10 mouse cellular contexts compared by ENCODE assay signal in genomic region chr1:134343567-134343966, GRCm38 (mm10). TPM values are rescaled to one million over a fixed set of nuclear protein-coding genes. Genes with fewer than 3 reads are reported as not detected.
DNase-seq lines count a peak whose midpoint lies in the region; ATAC-seq lines count a peak whose summit lies in the region.
"Had no signal": no experiment of that assay in that cellular context is flagged by ENCODE, and none has a peak within 500 bp of the region (broad histone marks: within the 10 kb centered on the region; RNA-seq: fewer than 3 reads in every experiment).

No protein-coding gene starts in this region.

- no peaks in the 10 kb centered on the region for H3K9me3 ChIP-seq in heart, embryonic 16.5 days (replicated peaks; ENCODE audit: control insufficient read depth, low read length)
- H3K9me3 ChIP-seq in forebrain, embryonic 14.5 days (replicated peaks; ENCODE audit: control insufficient read depth, low read length): no peaks in the 10 kb centered on the region
- no peaks in the 10 kb centered on the region for H3K9me3 ChIP-seq in midbrain, embryonic 11.5 days (ENCODE audit: control insufficient read depth, low read length)

- no peak for ATAC-seq in heart, embryonic 16.5 days (replicated peaks; ENCODE audit: extremely low read depth, insufficient read depth, low FRiP score)
- no peak for ATAC-seq in forebrain, embryonic 14.5 days
- no peak for ATAC-seq in midbrain, embryonic 11.5 days (ENCODE audit: low FRiP score)

- intact Hi-C loops in left cerebral cortex, postnatal 14 days (cut with DNase I): no loop called here

- H3K4me1 ChIP-seq in heart, embryonic 16.5 days (ENCODE audit: control insufficient read depth, insufficient read depth, low read length): peaks cover 49% of the 10 kb centered on the region
- H3K4me1 ChIP-seq in forebrain, embryonic 14.5 days (ENCODE audit: control insufficient read depth, insufficient read depth, low read length): 0 out of 2 replicates have a peak, but pooled peaks cover 6% of the 10 kb centered on the region
- peaks cover 9% of the 10 kb centered on the region for H3K4me1 ChIP-seq in midbrain, embryonic 11.5 days (ENCODE audit: control insufficient read depth, insufficient read depth, low read length)

- peak overlapping the region; percentile 73 for H3K4me3 ChIP-seq in heart, embryonic 16.5 days (ENCODE audit: low read length)
- H3K4me3 ChIP-seq in forebrain, embryonic 14.5 days (ENCODE audit: low read depth, low read length): peak overlapping the region; percentile 40
- H3K4me3 ChIP-seq in midbrain, embryonic 11.5 days (ENCODE audit: low read depth, low read length): no peak overlapping the region

- H3K9ac ChIP-seq in heart, embryonic 16.5 days (ENCODE audit: low read length): peak overlapping the region; percentile 77
- peak overlapping the region; percentile 62; the same call in 1 of the 2 replicates for H3K9ac ChIP-seq in forebrain, embryonic 14.5 days (ENCODE audit: low read length)
- no peak overlapping the region for H3K9ac ChIP-seq in midbrain, embryonic 11.5 days (ENCODE audit: low read length)

- 8% methylated on average over 2 of the region's 2 CpGs for WGBS in heart, embryonic 16.5 days
- 4% methylated on average over 2 of the region's 2 CpGs for WGBS in forebrain, embryonic 14.5 days
- WGBS in midbrain, embryonic 11.5 days: 13% methylated on average over 2 of the region's 2 CpGs

- no peaks in the 10 kb centered on the region for H3K27me3 ChIP-seq in heart, embryonic 16.5 days (ENCODE audit: control insufficient read depth, insufficient read depth, low read length)
- H3K27me3 ChIP-seq in forebrain, embryonic 14.5 days (replicated peaks; ENCODE audit: control insufficient read depth, insufficient read depth, low read length): no peaks in the 10 kb centered on the region
- H3K27me3 ChIP-seq in midbrain, embryonic 11.5 days (ENCODE audit: control insufficient read depth, insufficient read depth, low read length): no peaks in the 10 kb centered on the region

- peaks cover 9% of the 10 kb centered on the region; the same call in 1 of the 2 replicates for H3K36me3 ChIP-seq in heart, embryonic 16.5 days (ENCODE audit: control insufficient read depth, insufficient read depth)
- H3K36me3 ChIP-seq in forebrain, embryonic 14.5 days (ENCODE audit: control insufficient read depth, insufficient read depth, low read length): peaks cover 24% of the 10 kb centered on the region
- peaks cover 4% of the 10 kb centered on the region; the same call in 1 of the 2 replicates for H3K36me3 ChIP-seq in midbrain, embryonic 11.5 days (ENCODE audit: control insufficient read depth, insufficient read depth, low read length)

- peak overlapping the region; percentile 87 for H3K4me2 ChIP-seq in heart, embryonic 16.5 days (ENCODE audit: low read depth, low read length)
- H3K4me2 ChIP-seq in forebrain, embryonic 14.5 days (ENCODE audit: low read length): peak overlapping the region; percentile 70
- H3K4me2 ChIP-seq in midbrain, embryonic 11.5 days: peak overlapping the region; percentile 80

- DNase-seq in heart, adult 9 months (ENCODE audit: low spot score in 2 of 2): no peak
- peak; percentile 92 for DNase-seq in brain, adult 2 months (ENCODE audit: low read depth, low spot score)
- DNase-seq in forebrain, embryonic 14.5 days (ENCODE audit: low spot score): no peak
- DNase-seq in midbrain, embryonic 11.5 days (ENCODE audit: low spot score, missing footprints): peak; percentile 82
- no peak for DNase-seq in adrenal gland, postnatal 36 days
- DNase-seq in left cerebral cortex, postnatal 14 days (ENCODE audit: low spot score in 2 of 2): no peak
- no peak for DNase-seq in frontal cortex, postnatal 25 days (ENCODE audit: low spot score in 2 of 2)

- peak overlapping the region; percentile 87 for H3K27ac ChIP-seq in heart, embryonic 16.5 days (ENCODE audit: low read length)
- no peak overlapping the region for H3K27ac ChIP-seq in forebrain, embryonic 14.5 days (ENCODE audit: low read depth, low read length)
- H3K27ac ChIP-seq in midbrain, embryonic 11.5 days (ENCODE audit: low read depth, low read length): no peak overlapping the region

RNA-seq across cellular contexts. Expression of gene Ppfia4, which starts 10.8 kb away (rescaled TPM):
- polyA plus RNA-seq in heart, embryonic 16.5 days (2015; fragmentation: Nextera tagmentation; extraction: Ambion mirVana): 10.6 and 11.4 TPM in 2 replicates
- 5.0 and 7.8 TPM in 2 replicates for polyA plus RNA-seq in forebrain, embryonic 14.5 days (2014; fragmentation: Nextera tagmentation; extraction: Ambion mirVana)
- polyA plus RNA-seq in midbrain, embryonic 11.5 days (2014; fragmentation: Nextera tagmentation; extraction: Ambion mirVana): 1.9 and 2.6 TPM in 2 replicates
- total RNA-seq in adrenal gland, postnatal 36 days (2021): 1 to 10 TPM in 1 of 2 experiments, under 1 TPM in 1; 0.60 to 1.1 TPM
- total RNA-seq in left cerebral cortex, postnatal 14 days (2021): 10 to 100 TPM; 55.0 to 61.6 TPM

RNA-seq across cellular contexts. Expression of gene Tmem183a, which starts 18.2 kb away (rescaled TPM):
- 57.5 and 60.4 TPM in 2 replicates for polyA plus RNA-seq in heart, embryonic 16.5 days (2015; fragmentation: Nextera tagmentation; extraction: Ambion mirVana)
- polyA plus RNA-seq in forebrain, embryonic 14.5 days (2014; fragmentation: Nextera tagmentation; extraction: Ambion mirVana): 150 and 151 TPM in 2 replicates
- polyA plus RNA-seq in midbrain, embryonic 11.5 days (2014; fragmentation: Nextera tagmentation; extraction: Ambion mirVana): 128 and 137 TPM in 2 replicates
- 10 to 100 TPM; 49.2 to 52.6 TPM for total RNA-seq in adrenal gland, postnatal 36 days (2021)
- 10 to 100 TPM; 67.6 to 95.0 TPM for total RNA-seq in left cerebral cortex, postnatal 14 days (2021)

RNA-seq across cellular contexts. Expression of gene 4933406M09Rik, which starts 42.2 kb away (rescaled TPM):
- not detected in 2 replicates for polyA plus RNA-seq in heart, embryonic 16.5 days (2015; fragmentation: Nextera tagmentation; extraction: Ambion mirVana)
- not detected in 2 replicates for polyA plus RNA-seq in forebrain, embryonic 14.5 days (2014; fragmentation: Nextera tagmentation; extraction: Ambion mirVana)
- not detected in 2 replicates for polyA plus RNA-seq in midbrain, embryonic 11.5 days (2014; fragmentation: Nextera tagmentation; extraction: Ambion mirVana)
- total RNA-seq in adrenal gland, postnatal 36 days (2021): not detected
- not detected for total RNA-seq in left cerebral cortex, postnatal 14 days (2021)
- polyA plus RNA-seq: G1E had no signal

RNA-seq across cellular contexts. Expression of gene Myog, which starts 53.8 kb away (rescaled TPM):
- 2.0 and 3.3 TPM in 2 replicates for polyA plus RNA-seq in heart, embryonic 16.5 days (2015; fragmentation: Nextera tagmentation; extraction: Ambion mirVana)
- polyA plus RNA-seq in forebrain, embryonic 14.5 days (2014; fragmentation: Nextera tagmentation; extraction: Ambion mirVana): not detected in 2 replicates
- polyA plus RNA-seq in midbrain, embryonic 11.5 days (2014; fragmentation: Nextera tagmentation; extraction: Ambion mirVana): not detected in 2 replicates
- total RNA-seq in adrenal gland, postnatal 36 days (2021): not detected
- total RNA-seq in left cerebral cortex, postnatal 14 days (2021): not detected
- total RNA-seq: G1E had no signal
- polyA plus RNA-seq: erythroblast, embryonic 14.5 days; G1E had no signal

Comparison
In these comparisons a context has a peak if more than half of its experiments do, and no peak if none do; other contexts are left out.
1. DNase-seq: peak in brain, adult 2 months (single experiment) and midbrain, embryonic 11.5 days (single experiment); none in heart, adult 9 months (0 of 2), forebrain, embryonic 14.5 days (single experiment), adrenal gland, postnatal 36 days (0 of 2), left cerebral cortex, postnatal 14 days (0 of 2) and frontal cortex, postnatal 25 days (0 of 2).
2. Peak in every context shown above with its lines, with median percentiles within 50 percentile points of each other: H3K4me2 ChIP-seq.